Mouse (Mus musculus) liver, adult 2 months (tissue): Measurements from ENCODE around the gene Ufd1. TPM values are rescaled to one million over a fixed set of nuclear protein-coding genes. Genes with fewer than 3 reads are reported as not detected.
A peak's percentile ranks its signal among the peaks of the same experiment; 100 is the strongest.

Source experiments
- DNase-seq: peaks from one replicate; pipeline ENCODE4 v3.0.0-alpha.2; 2011; ENCODE audit warnings: low read depth, low spot score; ENCODE audit errors: extremely low read depth
- H3K27ac ChIP-seq: fragments of 200-500 bp; replicated peaks from 2 replicates; pipeline ENCODE4 v1.5.1; 2012; ENCODE audit warnings: low read depth, mild to moderate bottlenecking, control low read depth, inconsistent platforms, low read length; ENCODE audit not compliant: insufficient read depth
- H3K27me3 ChIP-seq: fragments of 200-500 bp; 2 replicates; pipeline ENCODE4 v1.6.1; 2012; ENCODE audit warnings: mild to moderate bottlenecking, moderate library complexity, low read length, inconsistent platforms; ENCODE audit not compliant: control insufficient read depth, insufficient read depth
- H3K36me3 ChIP-seq: fragments of 200-500 bp; 2 replicates; pipeline ENCODE4 v1.6.1; 2012; ENCODE audit warnings: low read length, inconsistent platforms; ENCODE audit not compliant: control insufficient read depth, insufficient read depth
- H3K4me1 ChIP-seq: fragments of 200-500 bp; 2 replicates; pipeline ENCODE4 v1.6.1; 2011; ENCODE audit warnings: low read length; ENCODE audit not compliant: control insufficient read depth, insufficient read depth
- H3K4me3 ChIP-seq: fragments of 200-500 bp; 2 replicates; pipeline ENCODE4 v1.5.1; 2011; ENCODE audit warnings: low read depth, mild to moderate bottlenecking, control low read depth, low read length, moderate library complexity; ENCODE audit not compliant: insufficient read depth
- H3K79me2 ChIP-seq: fragments of 200-500 bp; 2 replicates; pipeline ENCODE4 v1.6.1; 2012; ENCODE audit warnings: inconsistent platforms, mild to moderate bottlenecking, low read length, moderate library complexity; ENCODE audit not compliant: control insufficient read depth, insufficient read depth
- H3K9ac ChIP-seq: fragments of 200-500 bp; 2 replicates; pipeline ENCODE4 v1.6.1; 2012; ENCODE audit warnings: low read depth, mild to moderate bottlenecking, control low read depth, inconsistent platforms, low read length
- CTCF ChIP-seq: fragments of 200-500 bp; IDR thresholded peaks from 2 replicates; pipeline ENCODE4 v1.5.1; 2011; ENCODE audit warnings: low read depth, low read length, control low read depth
- POLR2A ChIP-seq: fragments of 200-500 bp; IDR thresholded peaks from 2 replicates; pipeline ENCODE4 v1.6.1; 2011; ENCODE audit warnings: low read length, control low read depth; ENCODE audit not compliant: insufficient read depth; ENCODE audit errors: extremely low read depth
- WGBS: fragments of 180-500 bp; shearing (Covaris S2); methylation state at CpG from one replicate; pipeline ENCODE4 v1.1.7; 2018; 5-methylcytosine and 5-hydroxymethylcytosine counted together
- polyA plus RNA-seq: library from polyadenylated mRNA; depleted of rRNA; stranded (reverse); fragments of >200 nt; gene quantifications from 2 replicates; pipeline ENCODE4 v1.2.3, GENCODE M21; 2012
- total RNA-seq: library from RNA; depleted of rRNA; stranded (reverse); fragments of >200 nt; gene quantifications from 2 replicates; pipeline ENCODE4 v1.2.3, GENCODE M21; 2014

Gene Ufd1
- total and polyA plus RNA-seq, 2 experiments = 20.5 to 35.3 TPM

- no peak for TF ChIP-seq CTCF
- TF ChIP-seq POLR2A = no peak
- peak overlapping the region; percentile 16 for H3K4me3 ChIP-seq
- DNase-seq = no peak
- WGBS = 52% methylated on average over 18 of the region's 18 CpGs
- H3K27me3 ChIP-seq = peaks cover 4% of the 10 kb centered on the region; the same call in 1 of the 2 replicates
- no peaks in the 10 kb centered on the region for H3K36me3 ChIP-seq
- no peaks in the 10 kb centered on the region for H3K79me2 ChIP-seq
- peak overlapping the region; percentile 20; the same call in 1 of the 2 replicates for H3K9ac ChIP-seq
- H3K27ac ChIP-seq = peak overlapping the region; percentile 72
- H3K4me1 ChIP-seq = no peaks in the 10 kb centered on the region
Observed at GRCm38 (mm10) chr16:18775621-18776555, 35.7 kb upstream of the Ufd1 start.

GRCm38 (mm10) chr16:18776556-18777100 is 35.0 kb upstream of the Ufd1 start, which contains the start of gene Cldn5:
Gene Cldn5, plus strand, starts transcription at chr16:18776847.
- peaks cover 4% of the 10 kb centered on the region; the same call in 1 of the 2 replicates for H3K27me3 ChIP-seq
- no peaks in the 10 kb centered on the region for H3K79me2 ChIP-seq
- H3K36me3 ChIP-seq = no peaks in the 10 kb centered on the region
- no peaks in the 10 kb centered on the region for H3K4me1 ChIP-seq
- peak; percentile 4 for DNase-seq
- H3K27ac ChIP-seq = peak within 1 kb of the TSS; percentile 72
- TF ChIP-seq POLR2A (no peak), CTCF (no peak)
- 16% methylated on average over 19 of the region's 19 CpGs for WGBS
- peak within 1 kb of the TSS; percentile 40 for H3K9ac ChIP-seq
- peak within 1 kb of the TSS; percentile 70 for H3K4me3 ChIP-seq

DNA sequence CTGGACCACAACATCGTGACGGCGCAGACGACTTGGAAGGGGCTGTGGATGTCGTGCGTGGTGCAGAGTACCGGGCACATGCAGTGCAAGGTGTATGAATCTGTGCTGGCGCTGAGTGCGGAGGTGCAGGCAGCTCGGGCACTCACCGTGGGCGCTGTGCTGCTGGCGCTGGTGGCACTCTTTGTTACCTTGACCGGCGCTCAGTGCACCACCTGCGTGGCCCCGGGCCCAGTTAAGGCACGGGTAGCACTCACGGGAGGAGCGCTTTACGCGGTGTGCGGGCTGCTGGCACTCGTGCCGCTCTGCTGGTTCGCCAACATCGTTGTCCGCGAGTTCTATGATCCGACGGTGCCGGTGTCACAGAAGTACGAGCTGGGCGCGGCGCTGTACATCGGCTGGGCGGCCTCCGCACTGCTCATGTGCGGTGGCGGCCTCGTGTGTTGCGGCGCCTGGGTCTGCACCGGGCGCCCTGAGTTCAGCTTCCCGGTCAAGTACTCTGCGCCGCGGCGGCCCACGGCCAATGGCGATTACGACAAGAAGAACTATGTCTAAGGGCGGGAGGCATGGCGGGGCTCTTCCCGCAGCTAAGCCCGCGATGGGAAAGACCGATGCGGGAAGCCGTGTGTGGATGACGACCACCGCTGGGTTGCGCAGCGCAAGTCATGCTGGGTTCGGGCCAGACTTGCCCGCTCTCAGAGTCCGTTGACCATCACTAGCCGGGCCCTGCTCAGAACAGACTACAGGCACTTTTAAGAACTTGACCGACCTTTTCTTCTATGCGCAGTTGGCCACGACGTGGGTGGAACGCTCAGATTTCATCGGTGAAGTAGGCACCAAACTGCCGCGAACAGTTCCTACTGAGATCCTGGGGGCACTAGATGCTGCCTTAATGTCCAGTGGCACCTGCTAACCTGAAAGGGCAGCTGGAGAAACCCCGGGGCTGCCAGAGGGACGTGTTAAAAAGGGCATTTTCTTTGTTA is 34.2 kb upstream of the Ufd1 start:
- DNase-seq = no peak
- Histone ChIP-seq H3K36me3 (no peaks in the 10 kb centered on the region), H3K9ac (peak overlapping the region; percentile 40), H3K79me2 (no peaks in the 10 kb centered on the region), H3K4me1 (no peaks in the 10 kb centered on the region), H3K27me3 (peaks cover 4% of the 10 kb centered on the region; the same call in 1 of the 2 replicates), H3K4me3 (peak overlapping the region; percentile 70), H3K27ac (peak overlapping the region; percentile 20)
- WGBS = 5% methylated on average over 80 of the region's 80 CpGs
- TF ChIP-seq POLR2A = no peak
- no peak for TF ChIP-seq CTCF

- peak overlapping the region; percentile 12; the same call in 1 of the 2 replicates for H3K9ac ChIP-seq
- peak overlapping the region; percentile 70 for H3K4me3 ChIP-seq
- WGBS = 74% methylated on average over 2 of the region's 2 CpGs
- TF ChIP-seq POLR2A (no peak), CTCF (no peak)
- H3K4me1 ChIP-seq = no peaks in the 10 kb centered on the region
- H3K79me2 ChIP-seq = no peaks in the 10 kb centered on the region
- no peak for DNase-seq
- H3K36me3 ChIP-seq = no peaks in the 10 kb centered on the region
- H3K27ac ChIP-seq = no peak overlapping the region
- H3K27me3 ChIP-seq = peaks cover 4% of the 10 kb centered on the region; the same call in 1 of the 2 replicates
Observed at GRCm38 (mm10) chr16:18778461-18778860, 33.1 kb upstream of the Ufd1 start.

DNA sequence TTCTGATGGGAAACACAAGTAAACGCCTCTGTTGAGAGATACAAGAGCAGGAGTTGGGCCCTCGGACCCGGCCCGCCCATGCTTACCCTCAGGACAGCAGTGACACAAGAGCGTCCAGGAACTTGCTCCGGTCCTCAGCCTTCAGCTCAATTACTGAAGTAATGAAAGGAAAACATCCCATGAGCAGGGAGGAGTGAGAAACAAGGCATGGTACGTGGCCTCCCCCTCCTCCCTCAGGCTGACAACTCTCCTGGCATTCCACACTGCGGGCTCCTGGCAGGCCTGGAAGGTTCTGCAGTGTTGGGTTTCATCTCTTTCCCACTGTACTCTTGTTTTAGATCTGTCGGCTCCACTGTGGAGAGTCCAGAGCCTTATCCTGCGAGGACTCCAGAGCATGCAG is 29.8 kb upstream of the Ufd1 start:
- Histone ChIP-seq H3K4me1 (no peaks in the 10 kb centered on the region), H3K9ac (no peak overlapping the region), H3K4me3 (no peak overlapping the region), H3K79me2 (no peaks in the 10 kb centered on the region), H3K27ac (no peak overlapping the region), H3K27me3 (peaks cover 4% of the 10 kb centered on the region; the same call in 1 of the 2 replicates), H3K36me3 (no peaks in the 10 kb centered on the region)
- TF ChIP-seq CTCF (no peak), POLR2A (no peak)
- 96% methylated on average over 10 of the region's 10 CpGs for WGBS
- DNase-seq = no peak
